Comparison of ENCODE assay signal across 8 mouse cellular contexts in the genomic region with DNA sequence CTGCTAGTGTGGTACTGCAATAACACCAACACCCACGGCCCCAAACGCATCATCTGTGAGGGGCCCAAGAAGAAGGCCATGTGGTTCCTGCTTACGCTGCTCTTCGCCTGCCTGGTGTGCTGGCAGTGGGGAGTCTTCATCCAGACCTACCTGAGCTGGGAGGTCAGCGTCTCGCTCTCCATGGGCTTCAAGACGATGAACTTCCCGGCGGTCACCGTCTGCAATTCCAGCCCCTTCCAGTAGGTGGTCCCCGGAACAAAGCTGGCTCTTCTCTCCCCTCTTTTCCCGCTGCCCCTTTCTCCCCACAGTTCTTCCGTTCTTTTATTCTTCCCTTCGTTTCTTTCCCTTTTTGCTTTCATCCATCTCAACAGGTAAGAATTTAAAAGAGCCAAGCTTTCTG. TPM values are rescaled to one million over a fixed set of nuclear protein-coding genes. Genes with fewer than 3 reads are reported as not detected.
DNase-seq lines count a peak whose midpoint lies in the region; ATAC-seq and TF ChIP-seq lines count a peak whose summit lies in the region.

No protein-coding gene starts in this region.

- DNase-seq in testis, postnatal 14 days (ENCODE audit: low spot score): no peak
- peak; percentile 75 to 78 for DNase-seq in cerebellum, adult 18-20 months
- DNase-seq in intestine, embryonic 14.5 days (ENCODE audit: low spot score): peak; percentile 80
- DNase-seq in lung, postnatal 14 days: peak; percentile 69
- peak; percentile 25 for DNase-seq in right cerebral cortex, postnatal 4 days
- DNase-seq in urinary bladder, postnatal 36 days (ENCODE audit: low spot score in 2 of 2): no peak

- H3K27me3 ChIP-seq in testis, adult 2 months (ENCODE audit: control insufficient read depth, insufficient read depth, low read length): no peaks in the 10 kb centered on the region
- H3K27me3 ChIP-seq in forebrain, embryonic 13.5 days: no peaks in the 10 kb centered on the region
- H3K27me3 ChIP-seq in intestine, embryonic 14.5 days (replicated peaks; ENCODE audit: control insufficient read depth, insufficient read depth, low read length): no peaks in the 10 kb centered on the region

- no peaks in the 10 kb centered on the region; the same call in 1 of the 2 replicates for H3K9me3 ChIP-seq in forebrain, embryonic 13.5 days (replicated peaks)
- H3K9me3 ChIP-seq in intestine, embryonic 14.5 days (ENCODE audit: control insufficient read depth, low read length): no peaks in the 10 kb centered on the region

- H3K4me3 ChIP-seq in testis, adult 2 months (ENCODE audit: control insufficient read depth, low read depth, low read length): no peak overlapping the region
- H3K4me3 ChIP-seq in forebrain, embryonic 13.5 days: peak overlapping the region; percentile 23
- H3K4me3 ChIP-seq in intestine, embryonic 14.5 days (ENCODE audit: low read depth, low read length): no peak overlapping the region

- TF ChIP-seq CTCF in testis, adult 2 months (IDR thresholded peaks at IDR 0.05; ENCODE audit: control insufficient read depth, insufficient read depth, insufficient replicate concordance, low read depth, low read length): peak; percentile 25; the same call in 1 of the 2 replicates

- H3K27ac ChIP-seq in testis, adult 2 months (ENCODE audit: control insufficient read depth, insufficient read depth, low read depth, low read length): no peak overlapping the region
- no peak overlapping the region for H3K27ac ChIP-seq in forebrain, embryonic 13.5 days
- no peak overlapping the region for H3K27ac ChIP-seq in intestine, embryonic 14.5 days (ENCODE audit: low read depth)

- WGBS in forebrain, embryonic 13.5 days: 7% methylated on average over 14 of the region's 14 CpGs
- 10% methylated on average over 14 of the region's 14 CpGs for WGBS in intestine, embryonic 14.5 days

- ATAC-seq in forebrain, embryonic 13.5 days: peak; percentile 57
- no peak for ATAC-seq in intestine, embryonic 14.5 days (replicated peaks; ENCODE audit: low FRiP score, low TSS enrichment, low read depth)

- TF ChIP-seq POLR2A in testis, adult 2 months (IDR thresholded peaks at IDR 0.05; ENCODE audit: control insufficient read depth, low read depth, low read length): no peak

- no peaks in the 10 kb centered on the region for H3K4me1 ChIP-seq in testis, adult 2 months (ENCODE audit: control insufficient read depth, insufficient read depth, low read length)
- peaks cover 4% of the 10 kb centered on the region; the same call in 1 of the 2 replicates for H3K4me1 ChIP-seq in forebrain, embryonic 13.5 days
- peaks cover 9% of the 10 kb centered on the region; the same call in 1 of the 2 replicates for H3K4me1 ChIP-seq in intestine, embryonic 14.5 days (replicated peaks; ENCODE audit: control insufficient read depth, insufficient read depth, low read length)

- 0 out of 2 replicates have a peak overlapping the region, but pooled peaks have one; percentile 21 for H3K9ac ChIP-seq in forebrain, embryonic 13.5 days
- H3K9ac ChIP-seq in intestine, embryonic 14.5 days (ENCODE audit: low read length): no peak overlapping the region

- peak overlapping the region; percentile 47 for H3K4me2 ChIP-seq in forebrain, embryonic 13.5 days
- peak overlapping the region; percentile 25; the same call in 1 of the 2 replicates for H3K4me2 ChIP-seq in intestine, embryonic 14.5 days (ENCODE audit: low read length)

- no peaks in the 10 kb centered on the region for H3K36me3 ChIP-seq in testis, adult 2 months (ENCODE audit: control insufficient read depth, insufficient read depth, low read length)
- H3K36me3 ChIP-seq in forebrain, embryonic 13.5 days (ENCODE audit: poor library complexity, severe bottlenecking): no peaks in the 10 kb centered on the region
- no peaks in the 10 kb centered on the region for H3K36me3 ChIP-seq in intestine, embryonic 14.5 days (ENCODE audit: control insufficient read depth, insufficient read depth, low read length)

RNA-seq across cellular contexts. Expression of a gene that starts 34.5 kb away (rescaled TPM):
- polyA plus RNA-seq in testis, adult 2 months (2012; rRNA removed): 0.23 and 0.44 TPM in 2 replicates
- polyA plus RNA-seq in forebrain, embryonic 13.5 days (2015; fragmentation: Nextera tagmentation; extraction: Ambion mirVana): 0.09 TPM in 1 of 2 replicates, not detected in the other
- polyA plus RNA-seq in intestine, embryonic 14.5 days (2014; fragmentation: Nextera tagmentation; extraction: Ambion mirVana): 0.42 and 0.53 TPM in 2 replicates

Comparison
In these comparisons a context has a peak if more than half of its experiments do, and no peak if none do; other contexts are left out.
1. DNase-seq: peak in cerebellum, adult 18-20 months (2 of 2), intestine, embryonic 14.5 days (single experiment), lung, postnatal 14 days (single experiment) and right cerebral cortex, postnatal 4 days (single experiment); none in testis, postnatal 14 days (single experiment) and urinary bladder, postnatal 36 days (0 of 2).